Comparison of ENCODE assay signal across 16 mouse cellular contexts in the genomic region with DNA sequence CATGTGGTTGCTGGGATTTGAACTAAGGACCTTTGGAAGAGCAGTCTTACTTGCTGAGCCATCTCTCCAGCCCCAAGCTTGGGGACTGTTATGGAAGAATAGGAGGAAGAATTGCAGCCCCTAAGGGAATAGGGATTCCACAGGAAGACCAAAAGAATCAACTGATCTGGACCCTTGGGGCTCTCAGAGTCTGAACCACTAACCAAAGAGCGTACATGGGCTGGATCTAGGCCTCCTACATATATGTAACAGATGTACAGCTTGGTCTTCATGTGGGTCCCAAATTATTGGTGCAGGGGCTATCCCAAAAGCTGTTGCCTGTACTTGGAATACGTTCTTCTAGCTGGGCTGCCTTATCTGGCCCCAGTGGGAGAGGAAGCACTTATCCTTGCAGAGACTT.
"Had no signal": no experiment of that assay in that cellular context is flagged by ENCODE, and none has a peak within 500 bp of the region (broad histone marks: within the 10 kb centered on the region; RNA-seq: fewer than 3 reads in every experiment).

No protein-coding gene starts in this region.

- H3K4me2 ChIP-seq: neural tube, embryonic 13.5 days; neural tube, embryonic 15.5 days; stomach, embryonic 15.5 days had no signal

- H3K4me1 ChIP-seq: neural tube, embryonic 13.5 days; neural tube, embryonic 15.5 days; stomach, embryonic 15.5 days had no signal

- H3K36me3 ChIP-seq: neural tube, embryonic 13.5 days; neural tube, embryonic 15.5 days; stomach, embryonic 15.5 days had no signal

- DNase-seq: retina, postnatal 1 day; right cerebral cortex, adult 18-20 months; right cerebral cortex, postnatal 14 days; right cerebral cortex, postnatal 25 days; right cerebral cortex, postnatal 4 days; spleen, adult 18-20 months; thymus, adult 18-20 months; thymus, adult 2 months; thymus, postnatal 14 days; thymus, postnatal 25 days; thymus, postnatal 36 days; thymus, postnatal 4 days had no signal

- H3K9me3 ChIP-seq: neural tube, embryonic 13.5 days; neural tube, embryonic 15.5 days; stomach, embryonic 15.5 days had no signal

- H3K27me3 ChIP-seq: neural tube, embryonic 13.5 days; neural tube, embryonic 15.5 days; stomach, embryonic 15.5 days had no signal

- H3K4me3 ChIP-seq: neural tube, embryonic 13.5 days; neural tube, embryonic 15.5 days; stomach, embryonic 15.5 days had no signal

- H3K27ac ChIP-seq: neural tube, embryonic 13.5 days; neural tube, embryonic 15.5 days; stomach, embryonic 15.5 days; stomach, postnatal 0 days had no signal

- H3K9ac ChIP-seq: neural tube, embryonic 13.5 days; neural tube, embryonic 15.5 days; stomach, embryonic 15.5 days had no signal
